Mouse (Mus musculus) c-Kit-positive CD71-positive TER-119-negative erythroid progenitor cells, embryonic 14.5 days (primary cell): Measurements from ENCODE around the gene Fcrl5.

Source experiments
- DNase-seq: peaks from one replicate; pipeline ENCODE4 v3.0.0-alpha.2; 2013; ENCODE audit warnings: low read depth

The Fcrl5 gene

DNA sequence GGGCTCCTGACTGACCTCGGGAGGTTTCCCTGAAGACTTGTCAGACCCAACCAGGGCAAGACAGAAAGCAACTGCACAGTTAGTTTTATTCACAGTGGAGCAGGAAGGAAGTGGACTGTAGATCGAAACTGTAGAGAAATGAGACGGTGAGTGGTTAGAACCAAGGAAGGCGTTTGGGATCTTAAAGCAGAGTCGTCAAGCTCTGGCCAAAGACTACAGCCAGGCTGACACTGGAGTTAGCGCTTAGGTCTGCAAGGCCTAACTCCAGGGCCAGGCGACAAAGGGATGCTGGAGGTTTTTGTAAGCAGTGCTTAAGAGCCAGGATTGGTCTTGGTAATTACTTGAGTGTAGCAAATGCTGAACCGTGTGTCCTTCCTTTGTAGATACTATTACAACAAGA lies 93.3 kb downstream of the Fcrl5 start:
- DNase-seq = no peak

DNA sequence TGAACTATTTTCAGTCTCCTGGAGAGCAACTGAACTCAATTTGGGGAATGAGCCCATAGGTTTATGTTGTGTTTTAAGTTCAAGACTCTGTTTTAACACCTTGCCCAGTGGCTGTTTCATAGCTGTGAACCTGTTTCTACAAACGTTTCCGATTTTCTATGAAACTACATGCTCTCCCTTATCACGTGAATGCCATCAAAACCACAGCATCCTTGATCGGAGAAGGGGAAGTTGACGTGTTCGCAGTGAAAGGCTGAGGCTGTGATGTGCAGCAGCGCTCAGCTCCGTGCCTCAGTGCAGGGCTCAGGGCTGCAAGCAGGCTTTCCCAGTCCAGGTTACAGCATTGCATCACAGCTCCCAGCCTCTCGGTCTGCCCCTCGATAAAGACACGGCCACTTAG lies 94.0 kb downstream of the Fcrl5 start:
- no peak for DNase-seq

DNA sequence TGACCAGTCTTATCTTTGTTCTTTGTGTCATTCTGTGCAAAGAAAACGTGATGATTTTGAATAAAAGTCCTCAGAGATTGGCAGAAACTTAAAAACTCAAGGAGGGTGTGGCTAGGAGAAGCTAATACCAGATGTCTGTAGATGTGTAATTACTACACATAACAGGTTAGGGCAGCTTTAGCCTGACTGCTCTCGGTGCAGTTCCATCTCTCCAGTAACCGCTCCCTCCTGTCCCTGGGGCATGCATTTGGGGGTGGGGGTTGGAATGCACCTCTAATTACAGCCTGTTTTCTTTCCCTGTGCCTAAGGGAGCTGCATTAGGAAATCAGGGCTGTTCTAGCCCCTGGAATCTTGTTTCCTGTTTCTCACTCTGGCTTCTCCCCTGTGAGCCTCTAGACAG lies 94.7 kb downstream of the Fcrl5 start:
- DNase-seq = no peak

DNA sequence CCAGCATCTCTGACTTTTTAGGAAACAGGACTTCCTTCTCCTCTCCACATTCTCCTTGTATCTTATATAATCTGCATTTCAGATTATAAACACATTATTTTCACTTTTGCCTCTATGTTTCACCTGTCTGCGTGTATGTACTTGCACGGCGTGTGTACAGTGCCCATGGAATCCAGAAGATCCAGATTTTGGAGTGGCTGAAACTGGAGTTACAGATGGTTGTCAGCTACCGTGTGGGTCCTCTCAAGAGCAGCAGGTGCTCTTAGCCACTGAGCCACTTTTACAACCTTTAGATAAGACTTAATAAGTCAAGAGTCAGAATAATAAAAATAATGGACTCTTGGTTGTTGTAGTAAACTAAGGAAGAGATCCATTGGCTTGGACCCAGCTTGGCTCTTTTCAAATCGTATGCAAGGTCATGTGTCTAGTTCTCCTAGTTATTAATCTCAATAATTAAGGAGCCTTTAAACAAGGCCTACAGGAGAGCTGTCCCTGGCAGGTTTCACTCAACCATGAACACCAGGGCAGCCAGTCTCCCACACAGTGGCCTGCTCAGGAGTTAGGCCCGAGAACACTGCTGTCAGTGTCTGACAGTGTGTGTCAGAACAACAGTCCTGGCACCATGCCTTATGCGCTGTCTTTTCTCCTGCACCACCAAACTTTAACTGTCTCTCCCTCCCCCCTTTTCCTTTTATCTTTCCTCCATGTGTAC lies 98.2 kb downstream of the Fcrl5 start:
- DNase-seq = no peak

DNA sequence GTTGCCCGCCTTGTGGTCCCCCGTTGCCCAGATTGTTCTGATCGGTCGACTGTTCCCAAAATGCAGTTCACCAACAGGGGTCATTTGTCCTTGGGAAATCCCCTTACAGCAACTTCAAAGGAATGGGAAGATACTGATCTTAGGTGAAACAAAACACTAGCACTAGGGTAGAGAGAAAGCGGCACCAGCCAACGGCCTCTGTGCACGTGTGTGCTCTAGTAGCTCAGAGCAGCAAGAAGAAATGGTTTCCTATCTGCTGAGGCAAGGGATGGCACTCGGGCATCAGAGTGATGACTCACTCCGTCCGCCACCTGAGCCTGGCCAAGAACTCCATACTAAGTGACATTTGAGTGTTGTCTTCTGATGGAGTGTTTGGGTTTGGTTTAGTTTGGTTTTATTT lies 102.5 kb downstream of the Fcrl5 start:
- no peak for DNase-seq

DNA sequence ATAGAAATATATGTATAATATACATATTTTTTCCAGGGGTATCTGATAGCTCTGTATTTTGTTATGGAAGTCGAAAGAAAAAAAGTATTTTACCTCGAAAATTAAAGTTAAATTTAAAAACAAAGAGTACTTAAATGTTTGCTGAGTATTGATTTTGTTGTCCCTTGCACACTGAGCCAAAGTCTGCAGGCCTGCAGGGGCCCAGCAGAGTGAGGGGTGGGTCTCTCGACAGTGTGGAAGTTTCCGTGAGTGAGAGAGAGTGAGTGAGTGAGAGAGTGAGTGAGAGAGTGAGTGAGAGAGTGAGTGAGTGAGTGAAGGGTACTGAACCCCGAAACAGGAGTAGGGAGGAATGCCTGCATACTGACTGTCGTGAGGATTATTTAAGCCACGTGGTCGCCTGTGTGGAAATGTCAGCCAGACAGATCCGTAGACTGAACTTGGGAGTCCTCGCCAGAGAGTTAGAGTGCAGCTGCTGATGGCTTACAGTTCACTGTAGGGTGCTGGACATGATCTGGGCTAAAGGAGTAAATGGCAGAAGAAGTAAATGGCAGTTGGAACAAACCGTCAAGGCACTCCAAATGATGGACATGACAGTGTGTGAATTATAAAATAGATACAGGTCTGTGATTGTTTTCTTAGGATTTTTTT lies 104.6 kb downstream of the Fcrl5 start:
- no peak for DNase-seq

DNA sequence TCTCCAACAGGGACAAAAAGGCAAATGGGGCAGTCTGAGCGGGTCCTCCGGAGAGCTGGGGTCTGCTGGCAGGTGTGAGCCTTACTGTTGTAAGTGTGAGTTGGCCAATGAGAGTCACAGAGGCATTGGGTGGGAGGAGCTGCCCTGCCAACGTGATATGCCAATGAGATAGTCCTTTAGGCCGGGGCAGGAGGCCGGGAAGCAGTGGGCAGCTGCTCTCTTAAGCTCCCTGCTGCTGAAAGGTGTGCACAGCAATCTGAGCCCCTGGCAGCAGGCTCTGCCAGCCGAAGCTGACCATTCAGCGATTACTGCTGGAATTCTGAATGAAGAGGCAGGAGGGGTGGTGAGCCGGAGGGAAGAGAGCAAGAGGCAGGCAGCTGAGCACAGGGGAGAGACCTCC lies 105.1 kb downstream of the Fcrl5 start:
- no peak for DNase-seq

DNA sequence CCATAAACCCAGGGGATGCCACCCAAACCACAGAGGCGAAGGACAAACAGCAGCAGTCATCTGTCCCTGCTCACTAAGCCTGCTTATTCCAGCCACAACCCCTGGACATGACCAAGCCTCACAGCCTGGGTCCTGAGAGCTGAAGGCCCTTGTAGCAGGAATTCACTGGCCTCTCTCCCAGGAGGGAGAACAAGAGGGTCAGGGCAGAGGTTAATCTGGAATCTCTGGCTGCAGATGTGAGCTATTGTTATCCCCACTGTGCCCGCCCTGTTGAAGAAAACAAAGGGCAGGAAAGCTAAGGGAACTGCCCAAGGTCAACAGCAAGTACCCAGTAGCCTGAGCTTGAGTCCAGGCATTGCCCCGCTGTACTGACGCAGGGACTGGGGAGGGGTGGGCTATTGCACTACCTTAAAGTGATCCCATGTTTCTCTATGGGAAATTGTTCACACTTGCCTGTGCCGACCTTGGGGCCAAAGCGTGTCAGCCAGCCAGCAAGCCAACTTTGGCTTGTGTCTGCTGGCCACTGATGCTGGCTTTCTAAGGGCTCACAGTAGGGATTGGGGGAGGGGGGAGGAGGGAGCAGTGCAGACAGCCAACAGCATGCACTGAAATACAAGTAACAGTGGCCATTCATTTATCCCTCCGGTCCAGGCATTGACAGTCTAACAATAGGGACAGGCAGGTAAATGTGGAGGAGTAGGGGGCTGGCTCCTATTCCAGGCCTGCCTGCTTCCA lies 107.1 kb downstream of the Fcrl5 start:
- no peak for DNase-seq

DNA sequence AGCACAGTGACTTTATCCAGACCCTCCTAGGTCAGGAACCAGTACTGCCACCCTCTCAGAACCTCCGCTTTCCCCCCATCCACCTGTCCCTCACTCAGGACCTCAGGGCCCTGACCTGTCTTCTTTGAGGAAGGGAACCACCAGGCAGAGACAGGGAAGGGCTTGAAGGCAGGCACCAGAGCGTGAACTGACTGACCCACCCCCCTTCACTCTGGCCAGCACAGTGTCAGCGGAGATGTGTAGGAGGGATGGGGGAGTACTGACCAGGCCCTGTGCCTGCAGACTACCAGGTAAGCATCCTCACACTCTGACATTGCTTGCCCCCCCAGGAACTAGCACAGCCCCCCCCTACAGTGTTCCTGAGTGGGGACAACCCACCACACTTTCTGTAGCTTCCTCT lies 110.0 kb downstream of the Fcrl5 start:
- DNase-seq = no peak

DNA sequence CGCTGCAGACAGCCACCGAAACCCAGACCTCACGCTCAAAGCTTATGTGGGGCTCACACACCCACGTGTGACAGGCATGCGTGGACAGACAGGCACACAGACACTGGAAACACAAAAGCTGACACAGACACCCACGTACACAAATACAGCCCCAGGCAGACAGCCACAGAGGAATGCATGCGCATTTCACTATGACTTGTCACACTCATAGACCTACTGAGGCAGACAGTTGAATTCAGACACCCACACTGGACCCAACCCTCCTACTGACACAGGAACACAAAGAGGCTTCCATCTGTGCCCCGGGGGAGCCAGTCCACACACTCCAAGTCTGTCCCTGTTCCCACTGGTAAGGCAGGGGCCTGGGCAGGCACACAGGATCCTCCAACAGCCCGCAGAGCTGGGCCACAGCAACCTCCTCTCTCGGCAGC lies 110.7 kb downstream of the Fcrl5 start:
- no peak for DNase-seq

DNA sequence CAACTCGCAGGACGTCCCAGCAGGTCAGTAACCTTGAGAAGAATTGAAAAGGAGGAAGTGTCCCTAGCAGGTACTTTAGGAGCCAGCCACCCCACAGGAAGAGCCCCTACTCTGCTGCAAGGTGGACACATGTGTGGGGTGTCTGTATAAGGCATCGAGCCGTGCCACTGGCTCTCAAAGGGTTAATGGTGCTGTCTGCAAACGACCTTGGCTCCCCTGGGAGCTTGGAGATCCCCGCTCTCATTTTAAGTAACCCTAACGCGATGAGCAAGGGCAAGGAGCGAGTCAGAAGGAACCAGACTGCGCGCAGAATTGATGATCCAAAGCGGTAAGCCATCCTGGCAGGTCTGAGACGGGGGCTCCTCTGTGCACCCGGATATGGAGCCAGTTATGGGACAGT lies 114.3 kb downstream of the Fcrl5 start:
- no peak for DNase-seq
